Mouse (Mus musculus) CH12.LX (cell line): ENCODE measurements at regions not wholly inside any gene's neighbourhood (a gene's known extent, or its start where the extent isn't known, plus 50 kb on each side); places are given as distances from the start of the nearest gene placed in this dataset.

Experiments used
- DNase-seq: peaks from one replicate; pipeline ENCODE4 v3.0.0-alpha.2; 2013; ENCODE audit errors: extremely low read depth
- H3K27ac ChIP-seq: 2 replicates; pipeline ENCODE4 v1.5.1; 2012; ENCODE audit warnings: low read depth, mild to moderate bottlenecking, control low read depth, moderate library complexity; ENCODE audit not compliant: insufficient read depth
- H3K27me3 ChIP-seq: replicated peaks from 2 replicates; pipeline ENCODE3; 2012; ENCODE audit warnings: inconsistent platforms
- H3K36me3 ChIP-seq, 2 experiments: replicated peaks in 1 of 2; 2 replicates each; pipeline versions ENCODE3 to v1.6.1; 2012; ENCODE audit warnings: inconsistent platforms in 1 of 2, low read length in 1 of 2, mild to moderate bottlenecking in 1 of 2, mixed read lengths in 1 of 2, moderate library complexity in 1 of 2; ENCODE audit not compliant: control insufficient read depth in 1 of 2, insufficient read depth in 1 of 2
- H3K4me1 ChIP-seq, 2 experiments: 2 replicates each; pipeline ENCODE4 v1.6.1; 2012; ENCODE audit warnings: inconsistent platforms in 1 of 2, moderate library complexity in 1 of 2; ENCODE audit not compliant: insufficient read depth in 2 of 2, control insufficient read depth in 1 of 2
- H3K4me2 ChIP-seq: 2 replicates; pipeline ENCODE4 v1.6.1; 2012; ENCODE audit warnings: low read depth, mild to moderate bottlenecking, control low read depth; ENCODE audit not compliant: poor library complexity, insufficient read depth, severe bottlenecking
- H3K4me3 ChIP-seq, 3 experiments: fragments of 150-350 bp in 1 of 3; sonication (generic) in 1 of 3; replicated peaks in 1 of 3; 2 replicates each; pipeline versions ENCODE3 to v1.5.1; 2011 to 2012; ENCODE audit warnings: low read depth in 2 of 3, low read length in 2 of 3, mild to moderate bottlenecking in 2 of 3, moderate library complexity in 2 of 3, control low read depth in 1 of 3, improper control_type of control experiment in 1 of 3, inconsistent platforms in 1 of 3, mixed read lengths in 1 of 3; ENCODE audit not compliant: poor library complexity in 1 of 3
- H3K79me2 ChIP-seq: replicated peaks from 2 replicates; pipeline ENCODE4 v1.6.1; 2012; ENCODE audit warnings: mild to moderate bottlenecking, moderate library complexity; ENCODE audit not compliant: control insufficient read depth, poor library complexity, insufficient read depth, severe bottlenecking; ENCODE audit errors: extremely low read depth
- H3K9ac ChIP-seq: 2 replicates; pipeline ENCODE4 v1.6.1; 2012; ENCODE audit warnings: low read depth, mild to moderate bottlenecking, control low read depth, moderate library complexity; ENCODE audit not compliant: insufficient read depth
- H3K9me3 ChIP-seq: replicated peaks from 2 replicates; pipeline ENCODE3; 2012; ENCODE audit warnings: low read length, inconsistent platforms, mixed read lengths
- BHLHE40 ChIP-seq: IDR thresholded peaks from 2 replicates; pipeline ENCODE4 v1.6.1; 2011; ENCODE audit warnings: mild to moderate bottlenecking, low read depth, low read length, improper control_type of control experiment
- CTCF ChIP-seq, 2 experiments: IDR thresholded peaks in 1 of 2; conservative IDR thresholded peaks in 1 of 2; 2 replicates each; pipeline ENCODE4 v1.5.1; 2011 to 2012; ENCODE audit warnings: low read depth in 2 of 2, low read length in 2 of 2, improper control_type of control experiment in 1 of 2, inconsistent platforms in 1 of 2, mild to moderate bottlenecking in 1 of 2, moderate library complexity in 1 of 2
- ELF1 ChIP-seq: IDR thresholded peaks from 2 replicates; pipeline ENCODE4 v1.6.1; 2014; ENCODE audit warnings: low read depth, mild to moderate bottlenecking, inconsistent platforms, low read length, improper control_type of control experiment
- EP300 ChIP-seq: IDR thresholded peaks from 2 replicates; pipeline ENCODE4 v1.6.1; 2011; ENCODE audit warnings: low read length, improper control_type of control experiment
- GABPA ChIP-seq: IDR thresholded peaks from 2 replicates; pipeline ENCODE4 v1.6.1; 2012; ENCODE audit warnings: low read depth, low read length, improper control_type of control experiment, inconsistent platforms; ENCODE audit not compliant: insufficient replicate concordance
- JUN ChIP-seq: IDR thresholded peaks from 2 replicates; pipeline ENCODE4 v1.6.1; 2011; ENCODE audit warnings: low read depth, mild to moderate bottlenecking, low read length, improper control_type of control experiment, moderate library complexity; ENCODE audit not compliant: insufficient read depth
- JUND ChIP-seq: conservative IDR thresholded peaks from 2 replicates; pipeline ENCODE4 v1.6.1; 2011; ENCODE audit warnings: low read depth, low read length, improper control_type of control experiment
- KAT2A ChIP-seq: IDR thresholded peaks from 2 replicates; pipeline ENCODE4 v1.6.1; 2012; ENCODE audit warnings: low read length, improper control_type of control experiment, inconsistent platforms; ENCODE audit not compliant: insufficient replicate concordance
- MAFK ChIP-seq: IDR thresholded peaks from 2 replicates; pipeline ENCODE4 v1.6.1; 2011; ENCODE audit warnings: low read length, improper control_type of control experiment; ENCODE audit not compliant: insufficient replicate concordance
- MAX ChIP-seq: IDR thresholded peaks from 2 replicates; pipeline ENCODE4 v1.6.1; 2011; ENCODE audit warnings: low read length, improper control_type of control experiment
- MAZ ChIP-seq: IDR thresholded peaks from 2 replicates; pipeline ENCODE4 v1.6.1; 2012; ENCODE audit warnings: low read depth, mild to moderate bottlenecking, inconsistent platforms, low read length, improper control_type of control experiment, moderate library complexity
- MEF2A ChIP-seq: IDR thresholded peaks from 2 replicates; pipeline ENCODE4 v1.6.1; 2014; ENCODE audit warnings: low read depth, mild to moderate bottlenecking, inconsistent platforms, low read length, improper control_type of control experiment, borderline replicate concordance
- MXI1 ChIP-seq: IDR thresholded peaks from 2 replicates; pipeline ENCODE4 v1.6.1; 2011; ENCODE audit warnings: mild to moderate bottlenecking, low read depth, low read length, improper control_type of control experiment
- PAX5 ChIP-seq: IDR thresholded peaks from 2 replicates; pipeline ENCODE4 v1.6.1; 2012; ENCODE audit warnings: low read length, inconsistent platforms, mixed read lengths
- POLR2A ChIP-seq: IDR thresholded peaks from 2 replicates; pipeline ENCODE4 v1.6.1; 2011; ENCODE audit warnings: low read depth, mild to moderate bottlenecking, improper control_type of control experiment, low read length
- RAD21 ChIP-seq: IDR thresholded peaks from 2 replicates; pipeline ENCODE4 v1.6.1; 2011; ENCODE audit warnings: low read depth, mild to moderate bottlenecking, low read length, improper control_type of control experiment, moderate library complexity
- RCOR1 ChIP-seq: conservative IDR thresholded peaks from 2 replicates; pipeline ENCODE4 v1.6.1; 2012; ENCODE audit warnings: low read depth, mild to moderate bottlenecking, inconsistent platforms, low read length, improper control_type of control experiment
- SIN3A ChIP-seq: IDR thresholded peaks from 2 replicates; pipeline ENCODE4 v1.6.1; 2012; ENCODE audit warnings: low read length, improper control_type of control experiment, inconsistent platforms
- TCF12 ChIP-seq: IDR thresholded peaks from 2 replicates; pipeline ENCODE4 v1.6.1; 2014; ENCODE audit warnings: low read depth, mild to moderate bottlenecking, inconsistent platforms, low read length, improper control_type of control experiment
- UBTF ChIP-seq: IDR thresholded peaks from 2 replicates; pipeline ENCODE4 v1.6.1; 2012; ENCODE audit warnings: low read depth, mild to moderate bottlenecking, inconsistent platforms, low read length, improper control_type of control experiment, moderate library complexity
- USF1 ChIP-seq: IDR thresholded peaks from 2 replicates; pipeline ENCODE4 v1.6.1; 2014; ENCODE audit warnings: low read depth, mild to moderate bottlenecking, inconsistent platforms, low read length, improper control_type of control experiment
- ZC3H11A ChIP-seq: IDR thresholded peaks from 2 replicates; pipeline ENCODE4 v1.6.1; 2012; ENCODE audit warnings: low read depth, mild to moderate bottlenecking, inconsistent platforms, low read length, improper control_type of control experiment
- ZMIZ1 ChIP-seq: IDR thresholded peaks from 2 replicates; pipeline ENCODE4 v1.6.1; 2012; ENCODE audit warnings: low read depth, mild to moderate bottlenecking, inconsistent platforms, low read length, improper control_type of control experiment
- ZNF384 ChIP-seq: IDR thresholded peaks from 2 replicates; pipeline ENCODE4 v1.6.1; 2012; ENCODE audit warnings: low read depth, low read length, improper control_type of control experiment, inconsistent platforms
- dilution Hi-C: fragments of 300-500 bp; cut with MboI; formaldehyde crosslinking; loops from 2 replicates; pipeline ENCODE4 v1.14.3; 2020; ENCODE audit warnings: low sequenced_read_pairs; ENCODE audit not compliant: extremely low pct_unique_long_range_greater_than_20kb, extremely low pct_ligation_motif_present
- in situ Hi-C: fragments of 300-500 bp; cut with MboI; formaldehyde crosslinking; loops from 3 replicates; pipeline ENCODE4 v1.14.3; 2019; ENCODE audit warnings: low sequenced_read_pairs, low pct_ligation_motif_present, low pct_unique_long_range_greater_than_20kb, mixed read lengths

DNA sequence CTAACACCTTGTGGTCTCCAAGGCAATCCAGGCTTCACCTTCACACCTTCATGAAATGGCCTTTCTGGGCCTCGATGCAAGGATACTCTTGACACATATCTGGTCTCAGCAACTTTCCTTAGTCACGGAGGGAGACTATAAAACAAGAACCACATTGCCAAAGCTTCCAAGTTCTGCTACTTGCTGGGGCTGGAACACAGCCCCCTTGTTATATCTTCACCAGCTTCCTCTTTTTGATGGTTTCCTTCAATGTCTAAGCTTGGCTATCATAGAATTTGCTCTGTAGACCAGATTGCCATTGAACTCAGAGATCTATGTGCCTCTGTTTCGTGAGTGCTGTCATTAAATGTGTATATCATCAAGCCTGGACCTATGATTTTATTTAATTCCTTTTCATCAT, 530.7 kb upstream of the Zeb2 start:
- no peak for DNase-seq
- dilution Hi-C loops (no loop called here), in situ Hi-C loops (no loop called here)
- H3K4me2 ChIP-seq: no peak overlapping the region
- H3K36me3 ChIP-seq: no peaks in the 10 kb centered on the region
- no peak overlapping the region for H3K9ac ChIP-seq
- no peaks in the 10 kb centered on the region for H3K79me2 ChIP-seq
- no peaks in the 10 kb centered on the region for H3K4me1 ChIP-seq
- H3K27me3 ChIP-seq: no peaks in the 10 kb centered on the region
- TF ChIP-seq ELF1: no peak
- TF ChIP-seq UBTF: no peak
- no peak for TF ChIP-seq JUN
- no peak for TF ChIP-seq RCOR1
- TF ChIP-seq MAZ: no peak
- TF ChIP-seq POLR2A: no peak
- no peak for TF ChIP-seq USF1
- no peak for TF ChIP-seq RAD21
- TF ChIP-seq ZNF384: no peak
- no peak for TF ChIP-seq MEF2A
- no peak for TF ChIP-seq CTCF (conservative IDR thresholded peaks at IDR 0.05 in 1 of 2, IDR thresholded peaks at IDR 0.05 in 1 of 2; ENCODE audit: low read depth in 2 of 2, low read length in 2 of 2)
- no peak for TF ChIP-seq ZMIZ1
- TF ChIP-seq GABPA: no peak
- H3K27ac ChIP-seq: no peak overlapping the region
- H3K9me3 ChIP-seq: no peaks in the 10 kb centered on the region
- H3K4me3 ChIP-seq: no peak overlapping the region

DNA sequence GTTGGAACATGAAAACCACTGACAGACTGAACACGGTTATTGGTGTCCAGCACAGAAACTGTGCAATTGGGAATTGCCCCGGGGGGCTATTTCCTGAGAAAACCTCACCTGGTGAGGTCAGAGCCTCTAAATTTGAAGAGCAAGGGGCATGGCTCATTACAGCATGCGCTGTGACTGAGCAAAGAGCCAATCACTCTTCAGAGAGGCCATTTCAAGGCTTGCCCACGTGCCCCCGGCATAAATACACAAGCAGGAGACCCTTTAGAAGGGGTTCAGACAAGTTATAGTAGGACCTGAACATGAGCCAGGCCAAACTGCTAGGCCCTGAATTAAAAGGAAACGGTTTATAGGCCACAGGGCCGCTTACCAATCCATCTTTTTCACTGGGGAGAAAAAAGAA, 512.9 kb upstream of the Zeb2 start:
- in situ Hi-C loops (no loop called here), dilution Hi-C loops (no loop called here)
- H3K27me3 ChIP-seq: no peaks in the 10 kb centered on the region
- no peak overlapping the region for H3K27ac ChIP-seq
- no peak overlapping the region for H3K4me2 ChIP-seq
- no peak for TF ChIP-seq ZNF384
- TF ChIP-seq TCF12: no peak
- H3K4me1 ChIP-seq: no peaks in the 10 kb centered on the region
- no peaks in the 10 kb centered on the region for H3K9me3 ChIP-seq
- no peaks in the 10 kb centered on the region for H3K36me3 ChIP-seq
- no peaks in the 10 kb centered on the region for H3K79me2 ChIP-seq
- DNase-seq: no peak
- H3K4me3 ChIP-seq: no peak overlapping the region
- no peak overlapping the region for H3K9ac ChIP-seq

GRCm38 (mm10) chr2:45629616-45630015, 512.4 kb upstream of the Zeb2 start:
- TF ChIP-seq JUND (no peak), MXI1 (no peak), GABPA (no peak), EP300 (no peak), MAFK (no peak), SIN3A (no peak), PAX5 (no peak), POLR2A (no peak), MAX (no peak), ZC3H11A (no peak), JUN (no peak), UBTF (no peak), MAZ (no peak), KAT2A (no peak), TCF12 (no peak), BHLHE40 (no peak)
- no peak overlapping the region for H3K4me2 ChIP-seq
- H3K4me1 ChIP-seq: no peaks in the 10 kb centered on the region
- no peaks in the 10 kb centered on the region for H3K9me3 ChIP-seq
- H3K36me3 ChIP-seq: no peaks in the 10 kb centered on the region
- in situ Hi-C loops (no loop called here), dilution Hi-C loops (no loop called here)
- no peak overlapping the region for H3K27ac ChIP-seq
- H3K9ac ChIP-seq: no peak overlapping the region
- H3K4me3 ChIP-seq: no peak overlapping the region
- H3K79me2 ChIP-seq: no peaks in the 10 kb centered on the region
- no peaks in the 10 kb centered on the region for H3K27me3 ChIP-seq
- no peak for DNase-seq
